Mouse (Mus musculus): Measurements from ENCODE around the gene Dok5.

DNA sequence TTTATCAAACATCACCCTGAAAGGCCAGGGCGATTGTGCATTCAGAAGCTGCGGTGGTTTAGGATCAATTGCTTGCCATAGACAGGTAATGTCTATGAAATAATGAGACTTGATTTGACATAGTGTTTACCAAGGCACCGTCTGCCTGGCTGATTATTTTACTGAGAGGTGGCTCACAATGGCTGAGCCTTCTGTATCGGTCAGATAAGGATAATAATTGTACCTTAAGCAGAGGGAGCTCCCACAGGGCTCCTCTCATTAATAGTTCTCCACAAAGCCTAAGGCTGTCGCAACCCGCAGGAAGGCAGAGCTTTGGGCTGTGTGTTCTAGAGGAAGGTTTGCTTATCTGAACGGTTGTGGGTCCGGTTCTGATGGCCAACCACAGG lies 41.3 kb downstream of the Dok5 start:
- TF ChIP-seq USF1 (IDR thresholded peaks at IDR 0.05; ENCODE audit: low read depth): no peak
- no peak for TF ChIP-seq MAX (IDR thresholded peaks at IDR 0.05; ENCODE audit: low read depth)
- TF ChIP-seq CEBPB (IDR thresholded peaks at IDR 0.05; ENCODE audit: insufficient read depth, poor library complexity, severe bottlenecking): no peak
- no peak for TF ChIP-seq POLR2A (IDR thresholded peaks at IDR 0.05; ENCODE audit: insufficient read length, low read depth)
- no peak for TF ChIP-seq MYOG (IDR thresholded peaks at IDR 0.05; ENCODE audit: control insufficient read depth in 1 of 3, insufficient read depth in 1 of 3, insufficient read length in 2 of 3, low read depth in 2 of 3)
- TF ChIP-seq E2F4 (IDR thresholded peaks at IDR 0.05; ENCODE audit: insufficient read depth): no peak
- no peak for TF ChIP-seq TCF3 (IDR thresholded peaks at IDR 0.05; ENCODE audit: insufficient read length, low read depth)
- no peak for TF ChIP-seq SRF (IDR thresholded peaks at IDR 0.05; ENCODE audit: control insufficient read depth, insufficient read length, low read depth)
- TF ChIP-seq TCF12 (IDR thresholded peaks at IDR 0.05; ENCODE audit: insufficient read depth, poor library complexity, severe bottlenecking): no peak
- TF ChIP-seq POLR2AphosphoS2 (IDR thresholded peaks at IDR 0.05; ENCODE audit: insufficient read length, low read depth): no peak
- TF ChIP-seq MYOD1 (IDR thresholded peaks at IDR 0.05; ENCODE audit: control insufficient read depth in 1 of 3, insufficient read length in 2 of 3, low read depth in 2 of 3): no peak
